Mouse (Mus musculus) limb, embryonic 13.5 days (tissue): ENCODE data around the gene Kcne3. TPM values are rescaled to one million over a fixed set of nuclear protein-coding genes. Genes with fewer than 3 reads are reported as not detected.
A peak's percentile ranks its signal among the peaks of the same experiment; 100 is the strongest.

Source experiments
- ATAC-seq: fragments of 200-750 bp; cut with Nextera tagmentation; 2 replicates; pipeline ENCODE4 v1.8.0; 2017; ENCODE audit warnings: low read depth, moderate number of reproducible peaks, moderate TSS enrichment; ENCODE audit not compliant: low FRiP score
- H3K27ac ChIP-seq: fragments of 300-500 bp; sonication (generic); 2 replicates; pipeline ENCODE4 v1.5.1; 2015; ENCODE audit warnings: inconsistent platforms, mild to moderate bottlenecking, moderate library complexity
- H3K27me3 ChIP-seq: fragments of 300-500 bp; sonication (generic); 2 replicates; pipeline ENCODE4 v1.6.1; 2015; ENCODE audit warnings: mild to moderate bottlenecking, inconsistent platforms
- H3K36me3 ChIP-seq: fragments of 300-500 bp; sonication (generic); 2 replicates; pipeline ENCODE4 v1.6.1; 2015; ENCODE audit warnings: inconsistent platforms, mild to moderate bottlenecking, moderate library complexity
- H3K4me1 ChIP-seq: fragments of 300-500 bp; sonication (generic); 2 replicates; pipeline ENCODE4 v1.6.1; 2015; ENCODE audit warnings: inconsistent platforms
- H3K4me2 ChIP-seq: fragments of 300-500 bp; sonication (generic); replicated peaks from 2 replicates; pipeline ENCODE4 v1.6.1; 2015; ENCODE audit warnings: inconsistent platforms, mild to moderate bottlenecking, moderate library complexity
- H3K4me3 ChIP-seq: fragments of 300-500 bp; sonication (generic); 2 replicates; pipeline ENCODE4 v1.5.1; 2015; ENCODE audit warnings: moderate library complexity, mild to moderate bottlenecking, inconsistent platforms
- H3K9ac ChIP-seq: fragments of 300-500 bp; sonication (generic); 2 replicates; pipeline ENCODE4 v1.6.1; 2015; ENCODE audit warnings: mild to moderate bottlenecking, inconsistent platforms
- H3K9me3 ChIP-seq: fragments of 300-500 bp; sonication (generic); 2 replicates; pipeline ENCODE4 v1.6.1; 2016; ENCODE audit warnings: inconsistent platforms
- WGBS: fragments of 180-500 bp; shearing (Covaris S2); methylation state at CpG from one replicate; pipeline ENCODE4 v1.1.7; 2015; 5-methylcytosine and 5-hydroxymethylcytosine counted together
- polyA plus RNA-seq: library from polyadenylated mRNA; unstranded; fragments of >200 nt; fragmentation: Nextera tagmentation; extraction: Ambion mirVana; gene quantifications from 2 replicates; pipeline ENCODE4 v1.2.1, GENCODE M21; 2015

Kcne3 gene
- 14.0 and 16.0 TPM in 2 replicates for polyA plus RNA-seq

DNA sequence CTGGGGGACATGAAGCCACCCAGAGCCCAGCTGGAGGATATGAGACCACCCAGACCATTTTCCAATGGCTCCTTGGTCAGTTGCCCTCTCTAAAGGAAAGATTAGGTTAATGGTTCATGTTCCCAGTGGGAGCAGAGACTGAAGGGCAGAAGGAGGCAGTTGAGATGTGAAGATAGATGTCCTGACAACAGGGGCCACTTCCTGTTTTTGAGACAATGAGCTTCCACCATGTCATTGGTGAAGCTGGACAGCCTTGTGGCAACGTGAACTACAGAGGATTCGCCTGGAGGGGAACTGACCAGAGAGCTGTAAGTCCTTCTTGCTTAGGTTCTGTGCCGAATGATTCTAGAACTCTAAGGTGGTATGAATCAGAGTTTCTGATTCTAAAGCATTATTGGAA, at the start of gene Kcne3:
Kcne3 (plus strand) TSS at position 234 of the 400 bp plus-strand sequence.
- Histone ChIP-seq H3K27me3 (peaks cover 53% of the 10 kb centered on the region), H3K4me2 (no peak within 1 kb of the TSS), H3K4me3 (no peak within 1 kb of the TSS), H3K27ac (no peak within 1 kb of the TSS), H3K36me3 (no peaks in the 10 kb centered on the region), H3K9ac (no peak within 1 kb of the TSS), H3K4me1 (peaks cover 15% of the 10 kb centered on the region), H3K9me3 (no peaks in the 10 kb centered on the region)
- 68% methylated on average over 3 of the region's 3 CpGs for WGBS
- ATAC-seq, result no peak

DNA sequence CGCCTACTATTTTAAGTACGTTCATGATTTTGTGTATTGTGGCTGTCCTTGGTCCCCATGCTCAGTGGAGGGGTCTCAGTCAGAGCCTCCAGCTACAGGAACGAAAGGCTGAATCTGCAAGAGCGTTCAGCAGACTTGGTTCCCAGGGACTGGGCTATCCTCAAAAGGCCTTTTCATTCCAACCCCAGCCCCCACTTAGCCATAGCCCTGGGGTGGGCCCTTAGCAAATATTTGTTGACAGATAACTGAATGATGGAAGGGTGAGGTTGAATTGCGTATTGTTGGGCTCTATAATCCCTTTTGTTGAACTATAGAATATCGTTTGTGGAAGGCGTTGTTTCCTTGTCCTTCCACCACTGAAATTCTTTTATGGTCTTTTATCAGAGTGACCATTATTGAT, 49.8 kb upstream of the Kcne3 start:
- no peak for ATAC-seq
- no peak overlapping the region for H3K4me2 ChIP-seq
- H3K27ac ChIP-seq, result no peak overlapping the region

GRCm38 (mm10) chr7:100128262-100129041, 47.9 kb upstream of the Kcne3 start:
- Histone ChIP-seq H3K27me3 (no peaks in the 10 kb centered on the region), H3K36me3 (no peaks in the 10 kb centered on the region), H3K4me1 (no peaks in the 10 kb centered on the region), H3K4me3 (no peak overlapping the region), H3K9me3 (no peaks in the 10 kb centered on the region), H3K27ac (no peak overlapping the region), H3K9ac (no peak overlapping the region), H3K4me2 (no peak overlapping the region)
- WGBS, result 79% methylated on average over 7 of the region's 7 CpGs
- ATAC-seq, result no peak

More for the DNA sequence above, 49.8 kb upstream of the Kcne3 start:
- Histone ChIP-seq H3K9ac (no peak overlapping the region), H3K36me3 (no peaks in the 10 kb centered on the region), H3K4me1 (0 out of 2 replicates have a peak, but pooled peaks cover 6% of the 10 kb centered on the region), H3K27me3 (no peaks in the 10 kb centered on the region), H3K4me3 (no peak overlapping the region), H3K9me3 (no peaks in the 10 kb centered on the region)
- WGBS, result 91% methylated on average over 7 of the region's 7 CpGs

- ATAC-seq, result no peak
- H3K4me1 ChIP-seq, result no peaks in the 10 kb centered on the region
- H3K36me3 ChIP-seq, result no peaks in the 10 kb centered on the region
- no peak overlapping the region for H3K9ac ChIP-seq
- H3K4me2 ChIP-seq, result no peak overlapping the region
- no peaks in the 10 kb centered on the region for H3K27me3 ChIP-seq
- no peak overlapping the region for H3K27ac ChIP-seq
- no peak overlapping the region for H3K4me3 ChIP-seq
- no peaks in the 10 kb centered on the region for H3K9me3 ChIP-seq
- WGBS, result 65% methylated on average over 6 of the region's 6 CpGs
These were observed 45.7 kb upstream of the Kcne3 start for GRCm38 (mm10) chr7:100130592-100130991.

DNA sequence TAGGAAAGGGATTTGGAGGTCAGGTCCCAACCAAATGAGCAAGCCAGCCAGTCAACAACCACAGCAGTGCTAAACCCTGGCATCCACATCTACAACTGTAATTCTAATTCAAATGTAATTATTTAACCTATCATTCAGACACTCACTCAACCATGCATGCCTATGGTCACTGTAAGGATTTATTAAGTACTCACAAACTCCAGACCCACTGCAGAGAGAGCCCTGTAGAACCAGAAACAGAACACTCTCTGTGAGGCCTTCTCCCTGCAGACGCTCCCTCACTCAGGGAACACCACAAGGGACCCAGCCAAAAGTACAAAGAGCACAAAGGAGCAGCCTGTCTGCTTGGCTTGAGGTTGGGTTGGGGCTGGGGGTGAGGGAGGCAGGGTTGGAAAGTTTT, 43.9 kb upstream of the Kcne3 start:
- Histone ChIP-seq H3K9me3 (no peaks in the 10 kb centered on the region), H3K27me3 (no peaks in the 10 kb centered on the region), H3K27ac (0 out of 2 replicates have a peak overlapping the region, but pooled peaks have one; percentile 28), H3K9ac (no peak overlapping the region), H3K36me3 (no peaks in the 10 kb centered on the region), H3K4me2 (no peak overlapping the region), H3K4me3 (no peak overlapping the region), H3K4me1 (no peaks in the 10 kb centered on the region)
- 57% methylated on average over 1 of the region's 1 CpGs for WGBS
- ATAC-seq, result peak; percentile 44; the same call in 1 of the 2 replicates

DNA sequence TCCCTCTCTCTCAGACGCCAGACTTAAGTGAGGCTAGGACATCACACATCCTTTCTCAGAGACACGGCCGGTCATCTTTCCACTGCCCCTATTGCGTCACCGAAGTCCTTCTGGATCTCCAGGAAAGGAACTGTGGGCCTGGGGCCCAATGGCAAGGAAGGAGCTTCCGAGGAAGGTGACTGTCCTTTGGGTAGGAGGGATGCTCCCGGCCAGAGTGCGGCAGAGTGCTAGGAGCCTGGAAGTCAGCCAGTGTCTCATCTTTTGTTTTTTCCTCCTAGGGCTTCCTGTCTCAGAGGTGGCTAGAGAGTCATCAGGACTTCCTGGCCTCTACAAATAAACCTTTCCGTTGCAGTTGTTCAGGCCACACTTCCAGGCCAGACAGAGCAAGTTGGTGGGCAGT, 39.3 kb upstream of the Kcne3 start:
- Histone ChIP-seq H3K4me1 (no peaks in the 10 kb centered on the region), H3K9ac (no peak overlapping the region), H3K27me3 (no peaks in the 10 kb centered on the region), H3K9me3 (no peaks in the 10 kb centered on the region), H3K27ac (no peak overlapping the region), H3K36me3 (no peaks in the 10 kb centered on the region), H3K4me3 (no peak overlapping the region), H3K4me2 (no peak overlapping the region)
- no peak for ATAC-seq
- 76% methylated on average over 9 of the region's 9 CpGs for WGBS

GRCm38 (mm10) chr7:100138075-100138474, 38.2 kb upstream of the Kcne3 start:
- Histone ChIP-seq H3K27ac (no peak overlapping the region), H3K9me3 (no peaks in the 10 kb centered on the region), H3K4me3 (no peak overlapping the region), H3K36me3 (no peaks in the 10 kb centered on the region), H3K9ac (no peak overlapping the region), H3K27me3 (no peaks in the 10 kb centered on the region), H3K4me1 (no peaks in the 10 kb centered on the region), H3K4me2 (no peak overlapping the region)
- 88% methylated on average over 4 of the region's 4 CpGs for WGBS
- no peak for ATAC-seq

- WGBS, result 73% methylated on average over 1 of the region's 1 CpGs
- no peaks in the 10 kb centered on the region for H3K27me3 ChIP-seq
- no peak overlapping the region for H3K9ac ChIP-seq
- H3K9me3 ChIP-seq, result no peaks in the 10 kb centered on the region
- H3K36me3 ChIP-seq, result no peaks in the 10 kb centered on the region
- H3K27ac ChIP-seq, result no peak overlapping the region
- no peaks in the 10 kb centered on the region for H3K4me1 ChIP-seq
- H3K4me3 ChIP-seq, result no peak overlapping the region
- ATAC-seq, result no peak
- H3K4me2 ChIP-seq, result no peak overlapping the region
These were observed 35.7 kb upstream of the Kcne3 start for GRCm38 (mm10) chr7:100140591-100140990.

DNA sequence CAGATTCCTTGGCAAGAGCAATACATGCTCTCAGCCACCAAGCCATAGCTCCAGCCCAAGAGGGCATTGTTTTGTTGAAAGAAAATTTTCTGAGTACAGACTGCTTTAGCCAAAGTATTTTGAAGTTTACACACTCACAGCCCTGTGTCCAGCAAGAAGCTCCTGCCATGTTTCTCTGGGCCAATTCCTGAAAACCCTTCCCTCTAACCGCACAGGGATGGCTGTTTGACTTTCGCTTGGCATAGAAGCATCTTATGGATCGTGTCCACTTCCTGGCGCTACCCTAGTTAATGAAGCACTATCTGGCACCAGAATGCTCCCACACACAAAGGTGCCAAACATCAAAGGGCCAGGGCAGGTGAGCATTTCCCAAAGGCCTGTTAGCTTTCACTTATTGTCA, 27.7 kb upstream of the Kcne3 start:
- ATAC-seq, result no peak
- Histone ChIP-seq H3K27me3 (no peaks in the 10 kb centered on the region), H3K9me3 (no peaks in the 10 kb centered on the region), H3K4me2 (no peak overlapping the region), H3K9ac (no peak overlapping the region), H3K4me1 (no peaks in the 10 kb centered on the region), H3K27ac (no peak overlapping the region), H3K36me3 (no peaks in the 10 kb centered on the region), H3K4me3 (no peak overlapping the region)
- 89% methylated on average over 4 of the region's 4 CpGs for WGBS

- 64% methylated on average over 10 of the region's 10 CpGs for WGBS
- no peaks in the 10 kb centered on the region for H3K9me3 ChIP-seq
- H3K4me3 ChIP-seq, result no peak overlapping the region
- no peak overlapping the region for H3K9ac ChIP-seq
- H3K27me3 ChIP-seq, result no peaks in the 10 kb centered on the region
- H3K4me2 ChIP-seq, result no peak overlapping the region
- no peak overlapping the region for H3K27ac ChIP-seq
- H3K36me3 ChIP-seq, result no peaks in the 10 kb centered on the region
- H3K4me1 ChIP-seq, result no peaks in the 10 kb centered on the region
- ATAC-seq, result no peak
These were observed 26.2 kb upstream of the Kcne3 start for GRCm38 (mm10) chr7:100150086-100150485.

- no peak overlapping the region for H3K4me2 ChIP-seq
- H3K27me3 ChIP-seq, result no peaks in the 10 kb centered on the region
- no peak for ATAC-seq
- H3K4me1 ChIP-seq, result no peaks in the 10 kb centered on the region
- H3K36me3 ChIP-seq, result no peaks in the 10 kb centered on the region
- no peak overlapping the region for H3K4me3 ChIP-seq
- H3K9me3 ChIP-seq, result no peaks in the 10 kb centered on the region
- H3K27ac ChIP-seq, result no peak overlapping the region
- 83% methylated on average over 11 of the region's 11 CpGs for WGBS
- no peak overlapping the region for H3K9ac ChIP-seq
These were observed 25.7 kb upstream of the Kcne3 start for GRCm38 (mm10) chr7:100150626-100151025.

- H3K27ac ChIP-seq, result no peak overlapping the region
- peaks cover 7% of the 10 kb centered on the region for H3K4me1 ChIP-seq
- H3K27me3 ChIP-seq, result no peaks in the 10 kb centered on the region
- no peak overlapping the region for H3K4me2 ChIP-seq
- WGBS, result 78% methylated on average over 4 of the region's 4 CpGs
- H3K36me3 ChIP-seq, result no peaks in the 10 kb centered on the region; the same call in 1 of the 2 replicates
- no peaks in the 10 kb centered on the region for H3K9me3 ChIP-seq
- no peak overlapping the region for H3K4me3 ChIP-seq
- no peak overlapping the region for H3K9ac ChIP-seq
- no peak for ATAC-seq
These were observed 18.6 kb upstream of the Kcne3 start for GRCm38 (mm10) chr7:100157669-100158068.
